Mouse (Mus musculus) small intestine, adult 2 months (tissue): ENCODE measurements at regions not wholly inside any gene's neighbourhood (a gene's known extent, or its start where the extent isn't known, plus 50 kb on each side); places are given as distances from the start of the nearest gene placed in this dataset.

Experiments used
- CTCF ChIP-seq: fragments of 200-500 bp; IDR thresholded peaks from 2 replicates; pipeline ENCODE4 v1.5.1; 2012; ENCODE audit warnings: low read depth, mild to moderate bottlenecking, control low read depth, inconsistent platforms, low read length, moderate library complexity, mixed read lengths; ENCODE audit not compliant: insufficient replicate concordance, insufficient read length; ENCODE audit errors: extremely low read depth
- POLR2A ChIP-seq: fragments of 200-500 bp; IDR thresholded peaks from 2 replicates; pipeline ENCODE4 v1.6.1; 2012; ENCODE audit warnings: low read depth, mild to moderate bottlenecking, control low read depth, inconsistent platforms, low read length, moderate library complexity

DNA sequence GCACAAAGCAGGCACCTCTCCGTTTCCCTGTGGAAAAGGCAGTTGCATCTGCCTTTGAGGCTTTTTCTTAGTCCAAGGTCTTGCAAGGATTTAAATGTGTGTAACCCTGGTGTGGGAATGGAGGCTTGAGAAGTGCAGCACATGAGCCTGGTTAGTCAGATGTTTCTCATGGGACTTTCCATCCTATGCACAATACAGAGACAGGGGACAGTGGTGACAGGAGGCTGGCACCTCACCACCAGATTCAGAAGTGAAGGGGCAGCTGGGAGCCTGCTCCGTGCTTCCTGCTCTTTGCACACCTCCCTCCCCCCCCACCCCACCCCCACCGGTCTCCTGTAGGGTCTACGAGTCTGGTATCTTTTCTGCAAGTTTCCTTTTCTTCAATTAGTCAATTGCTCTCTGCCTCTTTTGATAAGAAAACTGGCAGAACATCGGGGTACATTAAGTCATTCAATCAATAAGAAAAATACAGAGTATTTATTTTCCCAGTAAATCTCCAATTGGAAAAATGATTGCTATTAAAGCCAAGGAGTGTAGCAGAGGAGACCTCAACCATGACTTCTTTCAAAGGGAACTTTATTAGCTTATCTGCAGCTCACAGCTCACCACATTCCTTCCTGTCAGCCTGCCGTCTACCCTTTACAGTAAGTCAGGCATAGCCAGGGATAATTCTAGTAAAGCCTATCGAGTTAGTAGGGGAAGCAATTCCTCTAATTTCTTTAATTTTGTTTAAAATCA is 68.1 kb upstream of the Dph5 start:
- TF ChIP-seq CTCF, result no peak
- TF ChIP-seq POLR2A, result no peak
